Mouse (Mus musculus) CH12.LX (cell line): ENCODE data around the gene Fam229a. TPM values are rescaled to one million over a fixed set of nuclear protein-coding genes. Genes with fewer than 3 reads are reported as not detected.

Experiments
- polyA plus RNA-seq: library from polyadenylated mRNA; unstranded; fragments of >175 nt; gene quantifications from 2 replicates; pipeline ENCODE4 v1.2.1, GENCODE M21; 2012; ENCODE audit warnings: low read depth; ENCODE audit not compliant: insufficient read length
- total RNA-seq, 2 experiments: library from RNA; depleted of rRNA; stranded (reverse); fragments of 300-350 nt in 1 of 2; fragments of >200 nt in 1 of 2; gene quantifications; 2 replicates each; pipeline ENCODE4 v1.2.3; 2012 to 2014

Fam229a gene
- total and polyA plus RNA-seq, 3 experiments: not detected

Other genes starting within 250 kb of the Fam229a start
- gene C77080, start 229.8 kb upstream of the Fam229a start, total RNA-seq (2012; rRNA removed): 0.29 and 0.38 TPM in 2 replicates
- gene C77080, start 229.8 kb upstream of the Fam229a start, total RNA-seq (2014; rRNA removed): not detected in 2 replicates
- 0.68 and 1.1 TPM in 2 replicates for gene C77080, start 229.8 kb upstream of the Fam229a start, polyA plus RNA-seq
- gene Sync, start 203.6 kb upstream of the Fam229a start, total RNA-seq (2012; rRNA removed): 0.04 TPM in 1 of 2 replicates, not detected in the other
- gene Sync, start 203.6 kb upstream of the Fam229a start, total RNA-seq (2014; rRNA removed): not detected in 2 replicates
- gene Sync, start 203.6 kb upstream of the Fam229a start, polyA plus RNA-seq: 0.14 and 0.16 TPM in 2 replicates
- gene Rbbp4, start 155.8 kb upstream of the Fam229a start, total RNA-seq (2012; rRNA removed): 41.4 and 44.1 TPM in 2 replicates
- gene Rbbp4, start 155.8 kb upstream of the Fam229a start, total RNA-seq (2014; rRNA removed): 73.3 and 76.9 TPM in 2 replicates
- 179 and 219 TPM in 2 replicates for gene Rbbp4, start 155.8 kb upstream of the Fam229a start, polyA plus RNA-seq
- 93.7 and 104 TPM in 2 replicates for gene Zbtb8os, start 155.5 kb upstream of the Fam229a start, total RNA-seq (2012; rRNA removed)
- 124 and 134 TPM in 2 replicates for gene Zbtb8os, start 155.5 kb upstream of the Fam229a start, total RNA-seq (2014; rRNA removed)
- 135 and 157 TPM in 2 replicates for gene Zbtb8os, start 155.5 kb upstream of the Fam229a start, polyA plus RNA-seq
- 0.04 TPM in 1 of 2 replicates, not detected in the other for gene Zbtb8a, start 113.1 kb upstream of the Fam229a start, total RNA-seq (2012; rRNA removed)
- gene Zbtb8a, start 113.1 kb upstream of the Fam229a start, total RNA-seq (2014; rRNA removed): 0.16 TPM in 1 of 2 replicates, not detected in the other
- gene Zbtb8a, start 113.1 kb upstream of the Fam229a start, polyA plus RNA-seq: 0.11 TPM in 1 of 2 replicates, not detected in the other
- 0.04 TPM in 2 replicates for gene Zbtb8b, start 50.3 kb upstream of the Fam229a start, total RNA-seq (2012; rRNA removed)
- not detected in 2 replicates for gene Zbtb8b, start 50.3 kb upstream of the Fam229a start, total RNA-seq (2014; rRNA removed)
- not detected in 2 replicates for gene Zbtb8b, start 50.3 kb upstream of the Fam229a start, polyA plus RNA-seq
- 20.2 and 20.4 TPM in 2 replicates for gene Bsdc1, start 29.6 kb upstream of the Fam229a start, total RNA-seq (2012; rRNA removed)
- gene Bsdc1, start 29.6 kb upstream of the Fam229a start, total RNA-seq (2014; rRNA removed): 19.3 and 20.6 TPM in 2 replicates
- gene Bsdc1, start 29.6 kb upstream of the Fam229a start, polyA plus RNA-seq: 16.1 and 27.2 TPM in 2 replicates
- 0.13 TPM in 1 of 2 replicates, not detected in the other for gene Tssk3, start 168 bp upstream of the Fam229a start, total RNA-seq (2012; rRNA removed)
- gene Tssk3, start 168 bp upstream of the Fam229a start, total RNA-seq (2014; rRNA removed): not detected in 2 replicates
- gene Tssk3, start 168 bp upstream of the Fam229a start, polyA plus RNA-seq: not detected in 2 replicates
- 194 and 195 TPM in 2 replicates for gene Marcksl1, start 22.4 kb downstream of the Fam229a start, total RNA-seq (2012; rRNA removed)
- gene Marcksl1, start 22.4 kb downstream of the Fam229a start, total RNA-seq (2014; rRNA removed): 260 and 265 TPM in 2 replicates
- gene Marcksl1, start 22.4 kb downstream of the Fam229a start, polyA plus RNA-seq: 423 and 494 TPM in 2 replicates
- gene Hdac1, start 51.5 kb downstream of the Fam229a start, total RNA-seq (2012; rRNA removed): 71.7 and 75.4 TPM in 2 replicates
- 104 and 106 TPM in 2 replicates for gene Hdac1, start 51.5 kb downstream of the Fam229a start, total RNA-seq (2014; rRNA removed)
- gene Hdac1, start 51.5 kb downstream of the Fam229a start, polyA plus RNA-seq: 231 and 233 TPM in 2 replicates
- 67.2 and 80.9 TPM in 2 replicates for gene Lck, start 82.5 kb downstream of the Fam229a start, total RNA-seq (2012; rRNA removed)
- gene Lck, start 82.5 kb downstream of the Fam229a start, total RNA-seq (2014; rRNA removed): 64.6 and 70.0 TPM in 2 replicates
- 138 and 177 TPM in 2 replicates for gene Lck, start 82.5 kb downstream of the Fam229a start, polyA plus RNA-seq
- 1.1 and 1.4 TPM in 2 replicates for gene Fam167b, start 87.4 kb downstream of the Fam229a start, total RNA-seq (2012; rRNA removed)
- gene Fam167b, start 87.4 kb downstream of the Fam229a start, total RNA-seq (2014; rRNA removed): 0.49 TPM in 1 of 2 replicates, not detected in the other
- gene Fam167b, start 87.4 kb downstream of the Fam229a start, polyA plus RNA-seq: 0.82 and 1.2 TPM in 2 replicates
- gene Eif3i, start 109.5 kb downstream of the Fam229a start, total RNA-seq (2012; rRNA removed): 667 and 673 TPM in 2 replicates
- gene Eif3i, start 109.5 kb downstream of the Fam229a start, total RNA-seq (2014; rRNA removed): 702 and 753 TPM in 2 replicates
- gene Eif3i, start 109.5 kb downstream of the Fam229a start, polyA plus RNA-seq: 418 and 446 TPM in 2 replicates
- gene Tmem234, start 109.5 kb downstream of the Fam229a start, total RNA-seq (2012; rRNA removed): 111 and 121 TPM in 2 replicates
- gene Tmem234, start 109.5 kb downstream of the Fam229a start, total RNA-seq (2014; rRNA removed): 97.6 and 104 TPM in 2 replicates
- gene Tmem234, start 109.5 kb downstream of the Fam229a start, polyA plus RNA-seq: 112 and 113 TPM in 2 replicates
- gene Dcdc2b, start 123.1 kb downstream of the Fam229a start, total RNA-seq (2012; rRNA removed): 0.59 and 1.6 TPM in 2 replicates
- not detected in 2 replicates for gene Dcdc2b, start 123.1 kb downstream of the Fam229a start, total RNA-seq (2014; rRNA removed)
- 0.66 and 1.1 TPM in 2 replicates for gene Dcdc2b, start 123.1 kb downstream of the Fam229a start, polyA plus RNA-seq
- 24.3 and 27.0 TPM in 2 replicates for gene Iqcc, start 127.9 kb downstream of the Fam229a start, total RNA-seq (2012; rRNA removed)
- 15.9 and 18.4 TPM in 2 replicates for gene Iqcc, start 127.9 kb downstream of the Fam229a start, total RNA-seq (2014; rRNA removed)
- gene Iqcc, start 127.9 kb downstream of the Fam229a start, polyA plus RNA-seq: 13.5 and 14.1 TPM in 2 replicates
- 24.0 and 24.2 TPM in 2 replicates for gene Ccdc28b, start 132.8 kb downstream of the Fam229a start, total RNA-seq (2012; rRNA removed)
- gene Ccdc28b, start 132.8 kb downstream of the Fam229a start, total RNA-seq (2014; rRNA removed): 27.3 and 35.5 TPM in 2 replicates
- 26.6 and 28.0 TPM in 2 replicates for gene Ccdc28b, start 132.8 kb downstream of the Fam229a start, polyA plus RNA-seq
- gene Txlna, start 149.9 kb downstream of the Fam229a start, total RNA-seq (2012; rRNA removed): 51.8 and 68.2 TPM in 2 replicates
- gene Txlna, start 149.9 kb downstream of the Fam229a start, total RNA-seq (2014; rRNA removed): 50.0 and 52.2 TPM in 2 replicates
- 64.7 and 103 TPM in 2 replicates for gene Txlna, start 149.9 kb downstream of the Fam229a start, polyA plus RNA-seq
- gene Kpna6, start 181.6 kb downstream of the Fam229a start, total RNA-seq (2012; rRNA removed): 17.3 and 23.9 TPM in 2 replicates
- 19.6 and 22.4 TPM in 2 replicates for gene Kpna6, start 181.6 kb downstream of the Fam229a start, total RNA-seq (2014; rRNA removed)
- gene Kpna6, start 181.6 kb downstream of the Fam229a start, polyA plus RNA-seq: 25.8 and 26.4 TPM in 2 replicates
- gene Tmem39b, start 205.6 kb downstream of the Fam229a start, total RNA-seq (2012; rRNA removed): 11.3 and 11.9 TPM in 2 replicates
- 13.9 and 14.6 TPM in 2 replicates for gene Tmem39b, start 205.6 kb downstream of the Fam229a start, total RNA-seq (2014; rRNA removed)
- gene Tmem39b, start 205.6 kb downstream of the Fam229a start, polyA plus RNA-seq: 33.5 and 37.7 TPM in 2 replicates